Mouse (Mus musculus) heart, postnatal 0 days (tissue): Measurements from ENCODE around the gene Zfp639. TPM values are rescaled to one million over a fixed set of nuclear protein-coding genes. Genes with fewer than 3 reads are reported as not detected.

ENCODE experiments used
- ATAC-seq: fragments of 200-750 bp; cut with Nextera tagmentation; 2 replicates; pipeline ENCODE4 v1.8.0; 2017; ENCODE audit warnings: low read depth, moderate number of reproducible peaks, moderate library complexity; ENCODE audit not compliant: insufficient read depth
- DNase-seq: peaks from one replicate; pipeline ENCODE4 v3.0.0-alpha.2; 2016; ENCODE audit warnings: low spot score
- H3K27ac ChIP-seq: fragments of 300-500 bp; sonication (generic); 2 replicates; pipeline ENCODE4 v1.5.1; 2014; ENCODE audit warnings: low read depth, mild to moderate bottlenecking
- H3K27me3 ChIP-seq: fragments of 300-500 bp; sonication (generic); 2 replicates; pipeline ENCODE4 v1.6.1; 2014; ENCODE audit warnings: low read length, mixed read lengths; ENCODE audit not compliant: control insufficient read depth, insufficient read depth
- H3K36me3 ChIP-seq: fragments of 300-500 bp; sonication (generic); replicated peaks from 2 replicates; pipeline ENCODE4 v1.6.1; 2014; ENCODE audit warnings: low read length, mixed read lengths; ENCODE audit not compliant: control insufficient read depth, insufficient read depth
- H3K4me1 ChIP-seq: fragments of 300-500 bp; sonication (generic); 2 replicates; pipeline ENCODE4 v1.6.1; 2014; ENCODE audit warnings: antibody characterized with exemption; ENCODE audit not compliant: control insufficient read depth, insufficient read depth
- H3K4me2 ChIP-seq: fragments of 300-500 bp; sonication (generic); 2 replicates; pipeline ENCODE4 v1.6.1; 2014; ENCODE audit warnings: low read depth, mild to moderate bottlenecking, low read length, moderate library complexity
- H3K4me3 ChIP-seq: fragments of 300-500 bp; sonication (generic); 2 replicates; pipeline ENCODE4 v1.5.1; 2014; ENCODE audit warnings: low read depth, low read length
- H3K9ac ChIP-seq: fragments of 300-500 bp; sonication (generic); replicated peaks from 2 replicates; pipeline ENCODE4 v1.6.1; 2014; ENCODE audit warnings: low read depth, low read length, mixed read lengths
- H3K9me3 ChIP-seq: fragments of 300-500 bp; sonication (generic); replicated peaks from 2 replicates; pipeline ENCODE4 v1.6.1; 2016; ENCODE audit warnings: low read length; ENCODE audit not compliant: control insufficient read depth
- CTCF ChIP-seq: IDR thresholded peaks from 2 replicates; pipeline ENCODE4 v1.5.1; 2016; ENCODE audit warnings: antibody characterized with exemption, control low read depth, low read depth
- EP300 ChIP-seq: IDR thresholded peaks from 2 replicates; pipeline ENCODE4 v1.6.1; 2016; ENCODE audit warnings: antibody characterized with exemption, low read depth
- WGBS: fragments of 180-500 bp; shearing (Covaris S2); extraction: QIAGEN DNeasy Blood & Tissue Kit; methylation state at CpG from one replicate; pipeline ENCODE4 v1.1.7; 2014; 5-methylcytosine and 5-hydroxymethylcytosine counted together
- polyA plus RNA-seq: library from polyadenylated mRNA; unstranded; fragments of >200 nt; fragmentation: Nextera tagmentation; extraction: Ambion mirVana; gene quantifications from 2 replicates; pipeline ENCODE4 v1.2.1, GENCODE M21; 2015
- total RNA-seq: library from RNA; depleted of rRNA; stranded (reverse); fragments of >200 nt; gene quantifications from 2 replicates; pipeline ENCODE4 v1.2.3, GENCODE M21; 2014; ENCODE audit warnings: low replicate concordance

Zfp639 gene
- total and polyA plus RNA-seq, 2 experiments from 2014 or later, result 26.6 to 60.6 TPM

- H3K9me3 ChIP-seq, result no peaks in the 10 kb centered on the region
Observed at GRCm38 (mm10) chr3:32506366-32507225, 3.5 kb upstream of the Zfp639 start.

GRCm38 (mm10) chr3:32508666-32509324 is 1.3 kb upstream of the Zfp639 start:
- TF ChIP-seq CTCF, result peak; percentile 86
- no peak for TF ChIP-seq EP300
- H3K4me3 ChIP-seq, result peak overlapping the region; percentile 23
- H3K27me3 ChIP-seq, result no peaks in the 10 kb centered on the region
- WGBS, result 3% methylated on average over 17 of the region's 17 CpGs
- peaks cover 14% of the 10 kb centered on the region for H3K4me1 ChIP-seq
- H3K9me3 ChIP-seq, result no peaks in the 10 kb centered on the region
- peak overlapping the region; percentile 78 for H3K4me2 ChIP-seq
- H3K27ac ChIP-seq, result peak overlapping the region; percentile 43; the same call in 1 of the 2 replicates
- no peaks in the 10 kb centered on the region for H3K36me3 ChIP-seq
- H3K9ac ChIP-seq, result 0 out of 2 replicates have a peak overlapping the region, but pooled peaks have one; percentile 11
- ATAC-seq (no peak), DNase-seq (peak; percentile 84)

More at GRCm38 (mm10) chr3:32506366-32507225, 3.5 kb upstream of the Zfp639 start:
- 66% methylated on average over 11 of the region's 11 CpGs for WGBS
- TF ChIP-seq CTCF, result no peak
- Histone ChIP-seq H3K27me3 (no peaks in the 10 kb centered on the region), H3K36me3 (no peaks in the 10 kb centered on the region), H3K27ac (no peak overlapping the region), H3K4me1 (peaks cover 7% of the 10 kb centered on the region), H3K4me3 (no peak overlapping the region), H3K9ac (no peak overlapping the region), H3K4me2 (no peak overlapping the region)
- ATAC-seq (no peak), DNase-seq (no peak)

- peak overlapping the region; percentile 97 for H3K27ac ChIP-seq
- H3K4me2 ChIP-seq, result peak overlapping the region; percentile 78
- no peaks in the 10 kb centered on the region for H3K9me3 ChIP-seq
- DNase-seq, result peak; percentile 94
- H3K9ac ChIP-seq, result peak overlapping the region; percentile 96
- peaks cover 12% of the 10 kb centered on the region for H3K36me3 ChIP-seq
- TF ChIP-seq CTCF, result peak; percentile 69
- no peak for TF ChIP-seq EP300
- H3K4me1 ChIP-seq, result peaks cover 14% of the 10 kb centered on the region
- peak overlapping the region; percentile 96 for H3K4me3 ChIP-seq
- no peaks in the 10 kb centered on the region for H3K27me3 ChIP-seq
- ATAC-seq, result peak; percentile 97
- WGBS, result under 1% methylated on average over 65 of the region's 69 CpGs
Observed at GRCm38 (mm10) chr3:32510375-32511190, 524 bp downstream of the Zfp639 start.

DNA sequence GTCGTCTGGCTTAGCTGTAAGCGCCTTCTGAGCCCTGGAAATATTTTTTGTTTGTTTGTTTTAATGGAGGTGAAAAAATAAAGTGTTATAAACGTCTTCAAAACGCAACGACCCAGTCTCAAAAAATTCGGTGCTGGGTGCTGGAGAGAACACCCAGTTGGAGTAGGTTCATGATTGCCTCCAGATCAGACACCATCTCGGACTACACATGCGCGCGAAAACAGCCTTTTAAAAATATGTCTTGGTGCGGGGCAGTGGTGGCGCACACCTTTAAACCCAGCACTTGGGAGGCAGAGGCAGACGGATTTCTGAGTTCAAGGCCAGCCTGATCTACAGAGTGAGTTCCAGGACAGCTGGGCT is 1.1 kb downstream of the Zfp639 start:
- no peak for DNase-seq
- H3K27me3 ChIP-seq, result no peaks in the 10 kb centered on the region
- no peaks in the 10 kb centered on the region for H3K9me3 ChIP-seq
- peaks cover 18% of the 10 kb centered on the region for H3K36me3 ChIP-seq
- whole genome bisulfite sequencing, result 3% methylated on average over 13 of the region's 13 CpGs
- H3K4me2 ChIP-seq, result peak overlapping the region; percentile 78
- peak overlapping the region; percentile 97 for H3K27ac ChIP-seq
- no peak for TF ChIP-seq CTCF
- TF ChIP-seq EP300, result no peak
- H3K4me1 ChIP-seq, result peaks cover 14% of the 10 kb centered on the region
- peak overlapping the region; percentile 96 for H3K9ac ChIP-seq
- no peak for ATAC-seq
- peak overlapping the region; percentile 96 for H3K4me3 ChIP-seq

GRCm38 (mm10) chr3:32512686-32513284 is 2.7 kb downstream of the Zfp639 start:
- peaks cover 33% of the 10 kb centered on the region for H3K36me3 ChIP-seq
- no peaks in the 10 kb centered on the region for H3K9me3 ChIP-seq
- H3K4me3 ChIP-seq, result no peak overlapping the region
- H3K4me2 ChIP-seq, result no peak overlapping the region
- no peak for ATAC-seq
- DNase-seq, result no peak
- 82% methylated on average over 7 of the region's 7 CpGs for WGBS
- no peak overlapping the region for H3K9ac ChIP-seq
- H3K4me1 ChIP-seq, result peaks cover 14% of the 10 kb centered on the region
- H3K27me3 ChIP-seq, result no peaks in the 10 kb centered on the region
- TF ChIP-seq CTCF (no peak), EP300 (no peak)
- H3K27ac ChIP-seq, result no peak overlapping the region
